Mouse (Mus musculus) heart, adult 2 months (tissue): ENCODE measurements around the gene Armh4.

Experiments
- CTCF ChIP-seq: fragments of 200-600 bp; IDR thresholded peaks from 2 replicates; pipeline ENCODE4 v1.8.1; 2022; ENCODE audit warnings: antibody characterized with exemption, mild to moderate bottlenecking, moderate library complexity
- POLR2A ChIP-seq: fragments of 200-500 bp; IDR thresholded peaks from 2 replicates; pipeline ENCODE4 v1.6.1; 2011; ENCODE audit warnings: mild to moderate bottlenecking, low read depth, low read length, control low read depth; ENCODE audit not compliant: insufficient read depth

DNA sequence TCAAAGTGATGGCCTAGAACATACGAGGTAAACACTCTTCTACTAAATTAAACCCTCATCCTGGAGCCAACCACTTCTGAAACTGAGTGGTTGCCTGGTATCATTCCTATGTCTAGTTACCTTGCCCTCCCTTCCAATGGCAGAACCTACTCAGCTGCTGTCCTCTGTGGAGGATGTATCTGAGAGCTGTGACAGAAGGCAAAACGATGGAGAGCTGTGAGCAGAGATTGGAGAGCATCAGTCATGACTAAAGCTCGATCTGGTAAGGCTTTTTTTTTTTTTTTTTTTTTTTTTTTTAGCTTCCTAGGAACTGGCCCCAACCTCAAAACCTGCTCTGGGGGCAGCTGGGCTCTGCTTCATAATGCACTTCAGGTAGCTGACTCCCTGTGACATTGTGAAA lies 60.4 kb downstream of the Armh4 start:
- TF ChIP-seq CTCF (no peak), POLR2A (no peak)
